Mouse (Mus musculus) liver, postnatal 0 days (tissue): ENCODE results near the gene Cox7a2. TPM values are rescaled to one million over a fixed set of nuclear protein-coding genes. Genes with fewer than 3 reads are reported as not detected.

Source experiments
- ATAC-seq: fragments of 200-750 bp; cut with Nextera tagmentation; 2 replicates; pipeline ENCODE4 v1.8.0; 2017; ENCODE audit warnings: mild to moderate bottlenecking, moderate library complexity
- DNase-seq: peaks from one replicate; pipeline ENCODE4 v3.0.0-alpha.2; 2016
- H3K27ac ChIP-seq: fragments of 300-500 bp; sonication (generic); 2 replicates; pipeline ENCODE4 v1.5.1; 2014; ENCODE audit warnings: antibody characterized with exemption, moderate library complexity, mild to moderate bottlenecking, low read depth
- H3K27me3 ChIP-seq: fragments of 300-500 bp; sonication (generic); 2 replicates; pipeline ENCODE4 v1.6.1; 2014; ENCODE audit warnings: low read length, control low read depth, mixed read lengths; ENCODE audit not compliant: insufficient read depth
- H3K36me3 ChIP-seq: fragments of 300-500 bp; sonication (generic); replicated peaks from 2 replicates; pipeline ENCODE4 v1.6.1; 2014; ENCODE audit warnings: mild to moderate bottlenecking, control low read depth, low read length, moderate library complexity, mixed read lengths; ENCODE audit not compliant: insufficient read depth
- H3K4me1 ChIP-seq: fragments of 300-500 bp; sonication (generic); 2 replicates; pipeline ENCODE4 v1.6.1; 2014; ENCODE audit warnings: antibody characterized with exemption, mild to moderate bottlenecking, control low read depth; ENCODE audit not compliant: insufficient read depth
- H3K4me2 ChIP-seq: fragments of 300-500 bp; sonication (generic); 2 replicates; pipeline ENCODE4 v1.6.1; 2014; ENCODE audit warnings: low read depth, mild to moderate bottlenecking, low read length, moderate library complexity, mixed read lengths
- H3K4me3 ChIP-seq: fragments of 300-500 bp; sonication (generic); 2 replicates; pipeline ENCODE4 v1.5.1; 2014; ENCODE audit warnings: low read depth, low read length
- H3K9ac ChIP-seq: fragments of 300-500 bp; sonication (generic); replicated peaks from 2 replicates; pipeline ENCODE4 v1.6.1; 2014; ENCODE audit warnings: mild to moderate bottlenecking, moderate library complexity
- H3K9me3 ChIP-seq: fragments of 300-500 bp; sonication (generic); 2 replicates; pipeline ENCODE4 v1.6.1; 2016; ENCODE audit warnings: mild to moderate bottlenecking, control low read depth, low read length, mixed read lengths
- CTCF ChIP-seq: sonication (generic); IDR thresholded peaks from 2 replicates; pipeline ENCODE4 v1.5.1; 2016; ENCODE audit warnings: antibody characterized with exemption, low read depth
- EP300 ChIP-seq: IDR thresholded peaks from 2 replicates; pipeline ENCODE4 v1.6.1; 2016; ENCODE audit warnings: antibody characterized with exemption, low read depth, mild to moderate bottlenecking
- WGBS: fragments of 180-500 bp; shearing (Covaris S2); extraction: QIAGEN DNeasy Blood & Tissue Kit; methylation state at CpG from one replicate; pipeline ENCODE4 v1.1.7; 2014; ENCODE audit not compliant: insufficient replicate concordance; 5-methylcytosine and 5-hydroxymethylcytosine counted together
- polyA plus RNA-seq: library from polyadenylated mRNA; unstranded; fragments of >200 nt; fragmentation: Nextera tagmentation; extraction: Ambion mirVana; gene quantifications from 2 replicates; pipeline ENCODE4 v1.2.1, GENCODE M21; 2015

Cox7a2 gene
- 756 and 780 TPM in 2 replicates for polyA plus RNA-seq

DNA sequence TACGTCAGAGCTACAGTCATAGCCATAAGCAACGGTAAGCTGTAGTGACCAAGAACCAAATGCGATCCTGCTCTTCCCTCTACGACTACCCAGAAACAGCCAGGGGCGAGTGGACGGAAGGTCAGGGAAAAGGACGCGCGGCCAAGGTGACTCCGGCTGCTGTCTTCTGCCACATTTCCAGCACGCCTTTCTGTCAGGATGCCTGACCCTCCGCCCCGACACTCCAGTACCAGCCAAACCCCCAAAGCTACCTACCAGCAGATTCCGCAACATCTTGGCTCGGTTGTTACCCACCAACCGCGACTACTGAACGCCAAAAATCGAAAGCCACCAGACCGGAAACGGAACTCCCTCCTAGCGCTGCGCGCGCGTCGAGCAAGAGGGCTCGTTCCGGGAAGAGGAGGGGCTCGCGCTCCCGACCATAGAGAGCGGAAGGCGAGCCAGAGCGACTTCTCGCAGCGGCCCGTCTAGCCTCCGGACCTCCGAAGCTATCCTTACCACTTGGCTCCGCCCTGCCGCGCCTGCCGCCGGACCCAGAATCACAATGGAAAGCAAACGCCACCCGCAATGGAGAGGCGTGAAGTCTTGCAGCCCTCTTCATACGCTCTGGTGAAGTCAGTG, at the start of gene Cox7a2:
Gene Cox7a2 (minus strand): TSS at position 494 of the 621 bp plus-strand sequence.
- peak; percentile 100 for ATAC-seq
- under 1% methylated on average over 48 of the region's 49 CpGs for WGBS
- TF ChIP-seq CTCF (0 out of 2 replicates have a peak, but pooled peaks have one; percentile 3), EP300 (peak; percentile 58; the same call in 1 of the 2 replicates)

DNA sequence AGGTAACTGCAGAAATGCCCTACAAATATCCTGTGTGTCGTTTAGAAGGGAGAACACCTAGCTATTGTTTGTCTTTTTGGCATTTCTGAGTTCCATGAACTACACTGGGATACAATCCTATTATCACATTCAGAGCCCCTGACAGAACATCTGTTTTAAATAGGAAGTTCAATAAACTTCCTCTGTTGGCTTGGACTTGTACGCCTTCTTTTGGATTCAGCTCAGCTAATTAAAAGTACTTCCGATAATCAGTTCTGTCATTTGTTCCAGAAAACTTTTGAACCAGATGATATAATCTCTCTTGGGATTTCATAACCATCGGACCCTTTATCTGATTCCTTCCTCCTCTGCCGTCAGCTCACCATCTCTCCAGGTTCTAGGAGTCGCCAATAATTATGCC, 49.7 kb upstream of the Cox7a2 start:
- Histone ChIP-seq H3K9me3 (no peaks in the 10 kb centered on the region), H3K27ac (no peak overlapping the region), H3K36me3 (no peaks in the 10 kb centered on the region), H3K4me2 (no peak overlapping the region), H3K4me1 (no peaks in the 10 kb centered on the region; the same call in 1 of the 2 replicates), H3K9ac (no peak overlapping the region), H3K27me3 (no peaks in the 10 kb centered on the region), H3K4me3 (no peak overlapping the region)
- no peak for ATAC-seq
- 48% methylated on average over 6 of the region's 6 CpGs for WGBS
- TF ChIP-seq CTCF (no peak), EP300 (no peak)
- no peak for DNase-seq

More for the DNA sequence above, at the start of gene Cox7a2:
- peak; percentile 97 for DNase-seq
- Histone ChIP-seq H3K9me3 (no peaks in the 10 kb centered on the region), H3K4me1 (peaks cover 16% of the 10 kb centered on the region), H3K36me3 (peaks cover 17% of the 10 kb centered on the region), H3K4me2 (peak within 1 kb of the TSS; percentile 79), H3K27ac (peak within 1 kb of the TSS; percentile 89), H3K27me3 (no peaks in the 10 kb centered on the region), H3K4me3 (peak within 1 kb of the TSS; percentile 84), H3K9ac (peak within 1 kb of the TSS; percentile 87)

DNA sequence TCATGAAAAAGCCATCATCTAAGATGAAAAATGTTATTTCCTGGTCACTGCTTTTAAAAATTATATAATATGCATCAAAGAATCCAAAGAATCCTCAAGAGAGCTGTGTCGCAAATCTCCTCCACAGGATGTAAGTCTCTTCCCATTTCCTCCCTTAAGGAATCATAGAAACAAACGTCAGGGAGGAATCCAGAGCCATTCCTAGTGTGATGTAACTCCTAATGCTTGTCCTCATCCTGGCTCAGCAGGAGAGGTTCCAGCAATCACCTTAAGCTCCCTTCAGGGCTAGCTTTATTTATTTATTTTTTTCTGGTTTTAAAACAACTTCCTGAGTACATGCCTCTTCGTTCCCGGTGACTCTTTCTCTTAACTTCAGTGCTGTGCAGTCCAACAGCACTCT, 47.5 kb upstream of the Cox7a2 start:
- no peak for DNase-seq
- ATAC-seq: no peak
- Histone ChIP-seq H3K27ac (no peak overlapping the region), H3K4me1 (no peaks in the 10 kb centered on the region; the same call in 1 of the 2 replicates), H3K9me3 (no peaks in the 10 kb centered on the region), H3K36me3 (no peaks in the 10 kb centered on the region), H3K9ac (no peak overlapping the region), H3K4me3 (no peak overlapping the region), H3K27me3 (no peaks in the 10 kb centered on the region), H3K4me2 (no peak overlapping the region)
- no peak for TF ChIP-seq CTCF
- TF ChIP-seq EP300: no peak
- 33% methylated on average over 4 of the region's 4 CpGs for WGBS

DNA sequence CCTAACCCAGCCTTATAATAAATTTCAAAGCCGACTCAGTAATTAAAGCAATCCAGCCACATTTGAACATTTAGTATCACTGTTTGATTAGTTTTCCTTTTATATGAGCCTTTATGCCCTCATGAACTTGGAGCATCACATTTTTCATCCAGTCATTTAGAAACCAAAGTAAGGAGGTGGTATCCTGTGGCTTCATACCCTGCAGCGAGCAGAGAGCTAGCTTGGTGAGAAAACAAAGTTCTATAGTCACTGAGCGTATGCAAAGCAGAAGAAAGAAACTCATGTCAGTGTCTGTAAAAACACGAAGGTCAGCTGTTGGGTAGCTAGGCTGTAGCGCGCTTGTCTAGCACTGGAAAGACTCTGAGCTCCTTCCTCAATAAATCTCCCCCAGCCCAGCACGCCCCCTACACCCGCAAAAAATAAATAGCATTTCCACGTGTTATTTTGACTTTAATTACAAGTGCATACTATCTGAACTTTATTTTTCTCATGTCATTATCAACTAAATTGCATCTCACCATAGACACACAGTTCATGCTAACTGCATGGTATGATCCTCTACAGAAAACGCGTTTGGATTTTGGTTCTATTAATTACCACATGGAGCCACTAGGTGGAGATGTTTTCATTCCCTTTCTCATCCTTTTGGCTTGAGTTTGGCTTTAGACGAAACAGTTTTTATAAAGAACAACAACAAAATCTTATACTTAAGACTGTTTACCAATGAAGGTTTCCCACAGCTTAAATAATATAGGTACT, 46.8 kb upstream of the Cox7a2 start:
- H3K4me3 ChIP-seq: no peak overlapping the region
- 41% methylated on average over 12 of the region's 12 CpGs for WGBS
- H3K36me3 ChIP-seq: no peaks in the 10 kb centered on the region
- no peak for ATAC-seq
- no peaks in the 10 kb centered on the region; the same call in 1 of the 2 replicates for H3K4me1 ChIP-seq
- DNase-seq: no peak
- no peaks in the 10 kb centered on the region for H3K27me3 ChIP-seq
- H3K27ac ChIP-seq: no peak overlapping the region
- H3K9ac ChIP-seq: no peak overlapping the region
- TF ChIP-seq EP300: no peak
- peak; percentile 84 for TF ChIP-seq CTCF
- H3K9me3 ChIP-seq: no peaks in the 10 kb centered on the region
- no peak overlapping the region for H3K4me2 ChIP-seq

DNA sequence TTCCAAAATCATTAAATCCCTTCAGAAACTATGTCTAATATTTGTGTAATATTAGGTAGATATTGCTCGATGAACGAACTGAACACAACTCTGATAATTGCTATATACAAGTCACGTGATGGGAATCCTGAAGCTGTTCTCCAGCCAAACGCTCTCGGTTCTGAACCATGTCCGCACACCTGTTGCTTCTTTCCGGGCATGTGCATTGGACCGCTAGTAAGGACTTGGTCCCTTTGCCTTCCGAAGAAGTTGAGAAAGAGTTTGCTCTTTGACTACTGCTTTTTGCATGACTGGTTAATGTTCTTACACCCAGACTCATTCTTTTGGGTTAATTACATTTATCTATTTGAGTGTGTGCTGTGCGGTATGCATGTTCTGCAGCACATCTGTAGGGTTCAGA, 45.7 kb upstream of the Cox7a2 start:
- Histone ChIP-seq H3K27ac (no peak overlapping the region), H3K4me2 (no peak overlapping the region), H3K9ac (no peak overlapping the region), H3K36me3 (no peaks in the 10 kb centered on the region), H3K27me3 (no peaks in the 10 kb centered on the region), H3K4me3 (no peak overlapping the region), H3K4me1 (no peaks in the 10 kb centered on the region; the same call in 1 of the 2 replicates), H3K9me3 (no peaks in the 10 kb centered on the region)
- ATAC-seq (no peak), DNase-seq (no peak)
- 85% methylated on average over 10 of the region's 10 CpGs for WGBS
- TF ChIP-seq EP300 (no peak), CTCF (no peak)

DNA sequence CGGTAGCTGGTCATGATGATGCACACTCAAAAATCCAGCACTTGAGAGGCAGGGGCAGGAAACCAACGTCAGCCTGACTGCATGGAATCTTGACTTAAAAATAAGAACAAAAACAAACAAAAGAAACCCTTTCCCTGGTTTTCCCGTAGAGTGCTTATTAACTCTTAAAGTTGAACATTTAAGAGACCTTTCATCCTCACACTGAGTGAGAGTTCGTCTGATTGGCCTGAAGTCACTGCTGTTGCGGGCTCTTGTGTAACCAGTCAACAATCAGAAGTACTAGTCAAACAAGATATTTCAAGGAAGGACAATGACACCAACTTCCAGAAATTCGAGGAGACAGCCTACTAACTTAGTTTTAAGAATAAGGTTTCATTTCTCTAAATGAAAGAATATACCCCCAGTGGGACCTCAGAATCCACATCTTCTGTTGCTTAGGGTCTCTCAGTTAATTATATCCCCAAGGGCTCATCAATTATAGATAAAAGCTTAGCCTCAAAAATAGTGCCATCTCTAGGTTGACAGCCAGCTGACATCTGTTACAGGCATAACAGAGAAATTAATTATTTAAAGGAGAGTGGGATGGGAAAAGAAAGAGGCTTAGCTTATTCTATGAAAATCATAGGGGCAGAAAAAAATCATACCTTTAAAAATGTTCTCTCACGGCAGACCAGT, 36.9 kb upstream of the Cox7a2 start:
- Histone ChIP-seq H3K27me3 (no peaks in the 10 kb centered on the region), H3K4me3 (no peak overlapping the region), H3K9ac (no peak overlapping the region), H3K4me1 (peaks cover 17% of the 10 kb centered on the region), H3K36me3 (no peaks in the 10 kb centered on the region), H3K4me2 (peak overlapping the region; percentile 8; the same call in 1 of the 2 replicates), H3K27ac (no peak overlapping the region; the same call in 1 of the 2 replicates), H3K9me3 (no peaks in the 10 kb centered on the region)
- ATAC-seq (no peak), DNase-seq (no peak)
- TF ChIP-seq EP300: no peak
- no peak for TF ChIP-seq CTCF
- WGBS: 54% methylated on average over 7 of the region's 7 CpGs
